Mouse (Mus musculus): ENCODE data around the gene Kcnip4. TPM values are rescaled to one million over a fixed set of nuclear protein-coding genes. Genes with fewer than 3 reads are reported as not detected.

The Kcnip4 gene
- total RNA-seq, 2 experiments from 2014 or later = not detected

- ATAC-seq (replicated peaks; ENCODE audit: low FRiP score, low TSS enrichment, poor library complexity, severe bottlenecking) = no peak
These were observed 864.7 kb downstream of the Kcnip4 start for GRCm38 (mm10) chr5:48659975-48660374.

- ATAC-seq (replicated peaks; ENCODE audit: low FRiP score, low TSS enrichment, poor library complexity, severe bottlenecking) = no peak
These were observed 874.2 kb downstream of the Kcnip4 start for GRCm38 (mm10) chr5:48650496-48650895.

GRCm38 (mm10) chr5:48636675-48637074, 888.0 kb downstream of the Kcnip4 start:
- no peak for ATAC-seq (replicated peaks; ENCODE audit: low FRiP score, low TSS enrichment, poor library complexity, severe bottlenecking)

GRCm38 (mm10) chr5:48633631-48634030, 891.1 kb downstream of the Kcnip4 start:
- no peak for ATAC-seq (replicated peaks; ENCODE audit: low FRiP score, low TSS enrichment, poor library complexity, severe bottlenecking)

GRCm38 (mm10) chr5:48623370-48623769, 901.3 kb downstream of the Kcnip4 start:
- no peak for ATAC-seq (replicated peaks; ENCODE audit: low FRiP score, low TSS enrichment, poor library complexity, severe bottlenecking)

GRCm38 (mm10) chr5:48606916-48607315, 917.8 kb downstream of the Kcnip4 start:
- no peak for ATAC-seq (replicated peaks; ENCODE audit: low FRiP score, low TSS enrichment, poor library complexity, severe bottlenecking)

- ATAC-seq (replicated peaks; ENCODE audit: low FRiP score, low TSS enrichment, poor library complexity, severe bottlenecking) = no peak
These were observed 918.4 kb downstream of the Kcnip4 start for GRCm38 (mm10) chr5:48606281-48606680.

- no peak for ATAC-seq (replicated peaks; ENCODE audit: low FRiP score, low TSS enrichment, poor library complexity, severe bottlenecking)
These were observed 925.1 kb downstream of the Kcnip4 start for GRCm38 (mm10) chr5:48599481-48600040.

GRCm38 (mm10) chr5:48588014-48588413, 936.7 kb downstream of the Kcnip4 start:
- no peak for ATAC-seq (replicated peaks; ENCODE audit: low FRiP score, low TSS enrichment, poor library complexity, severe bottlenecking)

GRCm38 (mm10) chr5:48583431-48583830, 941.3 kb downstream of the Kcnip4 start:
- ATAC-seq (replicated peaks; ENCODE audit: low FRiP score, low TSS enrichment, poor library complexity, severe bottlenecking) = no peak

- no peak for ATAC-seq (replicated peaks; ENCODE audit: low FRiP score, low TSS enrichment, poor library complexity, severe bottlenecking)
These were observed 960.6 kb downstream of the Kcnip4 start for GRCm38 (mm10) chr5:48563996-48564587.

GRCm38 (mm10) chr5:48551753-48552152, 973.0 kb downstream of the Kcnip4 start:
- no peak for ATAC-seq (replicated peaks; ENCODE audit: low FRiP score, low TSS enrichment, poor library complexity, severe bottlenecking)

GRCm38 (mm10) chr5:48545825-48546224, 978.9 kb downstream of the Kcnip4 start:
- ATAC-seq (replicated peaks; ENCODE audit: low FRiP score, low TSS enrichment, poor library complexity, severe bottlenecking) = no peak

- ATAC-seq (replicated peaks; ENCODE audit: low FRiP score, low TSS enrichment, poor library complexity, severe bottlenecking) = no peak
These were observed 979.6 kb downstream of the Kcnip4 start for GRCm38 (mm10) chr5:48544784-48545734.

GRCm38 (mm10) chr5:48518035-48518434, 1006.7 kb downstream of the Kcnip4 start:
- ATAC-seq (replicated peaks; ENCODE audit: low FRiP score, low TSS enrichment, poor library complexity, severe bottlenecking) = no peak

- no peak for ATAC-seq (replicated peaks; ENCODE audit: low FRiP score, low TSS enrichment, poor library complexity, severe bottlenecking)
These were observed 1011.4 kb downstream of the Kcnip4 start for GRCm38 (mm10) chr5:48513354-48513753.

- ATAC-seq (replicated peaks; ENCODE audit: low FRiP score, low TSS enrichment, poor library complexity, severe bottlenecking) = no peak
These were observed 1013.4 kb downstream of the Kcnip4 start for GRCm38 (mm10) chr5:48511357-48511756.

- ATAC-seq (replicated peaks; ENCODE audit: low FRiP score, low TSS enrichment, poor library complexity, severe bottlenecking) = no peak
These were observed 1014.5 kb downstream of the Kcnip4 start for GRCm38 (mm10) chr5:48510241-48510640.

GRCm38 (mm10) chr5:48509194-48509930, 1015.3 kb downstream of the Kcnip4 start:
- ATAC-seq (replicated peaks; ENCODE audit: low FRiP score, low TSS enrichment, poor library complexity, severe bottlenecking) = no peak

GRCm38 (mm10) chr5:48503094-48503493, 1021.6 kb downstream of the Kcnip4 start:
- ATAC-seq (replicated peaks; ENCODE audit: low FRiP score, low TSS enrichment, poor library complexity, severe bottlenecking) = no peak
